10 mouse cellular contexts compared by ENCODE assay signal in genomic region chr7:110774674-110775073, GRCm38 (mm10). TPM values are rescaled to one million over a fixed set of nuclear protein-coding genes. Genes with fewer than 3 reads are reported as not detected.
A peak's percentile ranks its signal among the peaks of the same experiment; 100 is the strongest.
DNase-seq lines count a peak whose midpoint lies in the region; ATAC-seq and TF ChIP-seq lines count a peak whose summit lies in the region.
"Had no signal": no experiment of that assay in that cellular context is flagged by ENCODE, and none has a peak within 500 bp of the region (broad histone marks: within the 10 kb centered on the region; RNA-seq: fewer than 3 reads in every experiment).

No protein-coding gene starts in this region.

- intact Hi-C loops in gastrocnemius, postnatal 14 days (cut with DNase I; ENCODE audit: low total_unique reads) = no loop called here

- TF ChIP-seq POLR2A in kidney, adult 2 months (IDR thresholded peaks at IDR 0.05; ENCODE audit: low read depth, low read length) = no peak
- no peak for TF ChIP-seq POLR2A in bone marrow macrophage, adult 2 months (IDR thresholded peaks at IDR 0.05; ENCODE audit: borderline replicate concordance, low read depth, low read length)

- WGBS in kidney, adult 2 months = 93% methylated on average over 8 of the region's 8 CpGs

- H3K27ac ChIP-seq in kidney, adult 2 months (ENCODE audit: insufficient read depth, low read depth, low read length) = 0 out of 2 replicates have a peak overlapping the region, but pooled peaks have one; percentile 7
- H3K27ac ChIP-seq in bone marrow macrophage, adult 2 months (ENCODE audit: insufficient read depth, low read depth, low read length) = no peak overlapping the region
- H3K27ac ChIP-seq: lung, embryonic 15.5 days had no signal

- no peaks in the 10 kb centered on the region for H3K27me3 ChIP-seq in kidney, adult 2 months (replicated peaks; ENCODE audit: control insufficient read depth, insufficient read depth, low read length)

- peak; percentile 81 for ATAC-seq in erythroid progenitor cell, adult 5-6 weeks (replicated peaks; ENCODE audit: low FRiP score, poor library complexity, severe bottlenecking)
- peak; percentile 75 for ATAC-seq in megakaryocyte-erythroid progenitor cell, adult 5-6 weeks (replicated peaks; ENCODE audit: low FRiP score, low TSS enrichment, poor library complexity, severe bottlenecking)

- no peak for TF ChIP-seq CTCF in kidney, adult 2 months (conservative IDR thresholded peaks at IDR 0.05; ENCODE audit: insufficient read depth, insufficient read length, low read depth, low read length)
- no peak for TF ChIP-seq CTCF in bone marrow macrophage, adult 2 months (IDR thresholded peaks at IDR 0.05; ENCODE audit: low read depth, low read length)

- no peak for DNase-seq in kidney, adult 2 months
- DNase-seq in kidney, adult 9 months = no peak
- no peak for DNase-seq in gastrocnemius, postnatal 14 days
- no peak for DNase-seq in embryo, embryonic 10.5 days (ENCODE audit: low spot score)
- no peak for DNase-seq in cerebellum, adult 8-10 months
- DNase-seq: kidney, postnatal 10 days had no signal

- peaks cover 18% of the 10 kb centered on the region for H3K4me1 ChIP-seq in kidney, adult 2 months (ENCODE audit: control insufficient read depth, insufficient read depth, low read length)
- H3K4me1 ChIP-seq in bone marrow macrophage, adult 2 months (ENCODE audit: control insufficient read depth, insufficient read depth, low read length) = peaks cover 57% of the 10 kb centered on the region

- H3K4me3 ChIP-seq in kidney, adult 2 months (ENCODE audit: insufficient read depth, low read depth, low read length) = no peak overlapping the region
- peak overlapping the region; percentile 57 for H3K4me3 ChIP-seq in bone marrow macrophage, adult 2 months (ENCODE audit: insufficient read depth, low read length)
- H3K4me3 ChIP-seq: lung, embryonic 15.5 days had no signal

- H3K36me3 ChIP-seq in kidney, adult 2 months (ENCODE audit: control insufficient read depth, insufficient read depth, low read length) = no peaks in the 10 kb centered on the region; the same call in 1 of the 2 replicates
- H3K36me3 ChIP-seq: lung, embryonic 15.5 days had no signal

RNA-seq across cellular contexts. Expression of gene Ampd3, which starts 6.7 kb away (rescaled TPM):
- 23.4 and 26.4 TPM in 2 replicates for polyA plus RNA-seq in kidney, adult 2 months (2012; rRNA removed)
- polyA plus RNA-seq in bone marrow macrophage, adult 2 months (2012; ENCODE audit: insufficient read depth, insufficient read length, missing spikeins) = 43.3 and 44.5 TPM in 2 replicates
- 80.7 and 109 TPM in 2 replicates for total RNA-seq in erythroid progenitor cell, adult 5-6 weeks (2015; ENCODE audit: low replicate concordance)
- 72.2 and 104 TPM in 2 replicates for total RNA-seq in erythroid progenitor cell, adult 5-6 weeks (2017; ENCODE audit: low replicate concordance)
- total RNA-seq in megakaryocyte-erythroid progenitor cell, adult 5-6 weeks (2014; fragmentation: Nextera tagmentation) = 66.1 and 83.1 TPM in 2 replicates
- 30.8 and 52.2 TPM in 2 replicates for total RNA-seq in megakaryocyte-erythroid progenitor cell, adult 5-6 weeks (2017)
- 1 to 10 TPM; 6.6 to 7.7 TPM for total RNA-seq in gastrocnemius, postnatal 14 days (2021)
